Mouse (Mus musculus): ENCODE data around the gene Siah1b. TPM values are rescaled to one million over a fixed set of nuclear protein-coding genes. Genes with fewer than 3 reads are reported as not detected.

Siah1b gene
- total RNA-seq, 2 experiments from 2014 or later: 4.6 to 5.2 TPM

DNA sequence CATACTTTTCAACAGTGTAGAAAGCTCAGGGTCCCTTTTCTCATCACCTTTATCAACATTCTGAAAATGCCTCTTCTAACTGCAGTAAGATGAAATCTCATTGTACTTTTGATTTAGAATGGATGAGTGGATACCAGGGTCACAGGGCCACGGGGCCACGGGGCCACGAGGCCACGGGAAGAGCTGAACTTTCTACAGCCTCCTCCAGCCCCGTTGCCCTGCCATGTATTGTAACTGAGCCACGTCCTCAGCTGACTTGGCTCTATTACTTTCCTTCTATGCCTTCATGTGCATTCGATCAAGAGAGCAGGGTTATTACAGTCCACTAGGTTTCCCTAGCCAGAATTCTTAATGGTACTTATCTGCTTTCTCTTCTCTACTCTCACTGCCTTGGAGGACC lies 40.4 kb downstream of the Siah1b start:
- DNase-seq: no peak
- intact Hi-C loops (cut with DNase I): no loop called here

DNA sequence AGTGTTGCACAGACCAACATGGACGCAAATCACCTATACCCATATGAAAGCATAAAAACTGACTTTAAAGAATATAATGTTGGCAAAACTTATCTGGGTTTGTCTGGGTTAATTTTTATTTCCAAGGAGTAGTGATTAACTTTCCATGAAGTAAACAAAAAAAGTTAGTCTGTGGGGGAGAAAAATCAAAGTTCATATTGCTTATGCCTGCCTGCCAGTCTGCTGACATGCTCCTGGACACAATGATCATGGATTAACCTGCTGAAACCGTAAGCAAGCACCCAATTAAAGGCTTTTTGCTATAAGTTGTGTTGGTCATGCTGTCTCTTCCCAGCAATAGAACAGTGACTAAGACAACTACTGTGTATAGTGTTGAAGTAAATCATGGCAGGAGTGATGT lies 40.9 kb downstream of the Siah1b start:
- DNase-seq: no peak
- intact Hi-C loops (cut with DNase I): no loop called here

GRCm38 (mm10) chrX:164032526-164032925 lies 43.8 kb downstream of the Siah1b start:
- no peak for DNase-seq
- intact Hi-C loops (cut with DNase I): no loop called here

DNA sequence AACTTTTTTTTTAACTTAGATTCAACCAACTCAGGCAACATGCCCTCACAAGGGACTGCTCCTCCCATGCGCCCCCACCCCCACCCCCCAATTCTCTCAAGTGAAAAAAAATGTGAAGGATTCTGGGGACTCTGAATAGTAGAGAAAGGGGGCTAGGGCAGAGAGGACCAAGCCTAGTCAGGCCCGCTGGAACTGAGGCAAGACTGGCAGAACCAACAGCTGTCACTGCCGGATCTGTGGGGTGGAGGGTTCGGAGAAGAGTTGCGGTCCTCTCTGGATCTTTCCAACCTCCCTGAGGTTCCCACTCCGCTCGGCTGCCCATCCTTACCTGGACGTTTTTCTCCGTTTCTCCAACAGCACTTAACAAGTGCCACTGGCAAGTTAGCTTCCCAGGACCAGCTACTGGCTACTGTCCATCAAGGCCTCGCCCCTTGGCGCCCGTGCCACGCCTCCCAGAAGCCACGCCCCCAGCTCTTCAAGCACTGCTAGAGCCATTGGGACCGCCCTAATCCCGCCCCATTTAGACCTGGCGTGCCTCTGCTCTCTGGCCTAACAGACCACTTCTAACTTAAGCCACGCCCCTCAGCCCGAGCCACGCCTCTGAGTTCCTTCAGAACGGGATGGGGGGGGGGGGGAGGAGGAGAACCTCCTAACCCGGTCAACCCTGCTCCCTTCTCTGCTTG lies 48.5 kb downstream of the Siah1b start, which contains the start of gene Car5b:
Gene Car5b (minus strand): TSS at position 391 of the 683 bp plus-strand sequence.
- DNase-seq: peak; percentile 81 to 82
- intact Hi-C loops (cut with DNase I): no loop called here

Other genes with a start within 250 kb of the Siah1b start
- gene Ap1s2, start 167.5 kb downstream of the Siah1b start, total RNA-seq (2021): 10 to 100 TPM; 20.9 to 22.3 TPM
- gene Zrsr2, start 117.8 kb downstream of the Siah1b start, total RNA-seq (2021): 10 to 100 TPM; 13.8 to 14.9 TPM
- gene Car5b, start 48.5 kb downstream of the Siah1b start, total RNA-seq (2021): 1 to 10 TPM in 1 of 2 experiments, under 1 TPM in 1; 0.65 to 1.7 TPM
- not detected for gene Cltrn, start 12.3 kb upstream of the Siah1b start, total RNA-seq (2021)
- gene Ace2, start 62.8 kb upstream of the Siah1b start, total RNA-seq (2021): 1 to 10 TPM; 1.6 TPM
- 1 to 10 TPM; 2.0 to 3.4 TPM for gene Bmx, start 181.7 kb upstream of the Siah1b start, total RNA-seq (2021)
- 1 to 10 TPM; 4.9 to 7.2 TPM for gene Pir, start 192.9 kb upstream of the Siah1b start, total RNA-seq (2021)

Data from heart, postnatal 36 days (tissue).